Mouse (Mus musculus): Measurements from ENCODE around the gene Tbl1x.

Tbl1x gene

DNA sequence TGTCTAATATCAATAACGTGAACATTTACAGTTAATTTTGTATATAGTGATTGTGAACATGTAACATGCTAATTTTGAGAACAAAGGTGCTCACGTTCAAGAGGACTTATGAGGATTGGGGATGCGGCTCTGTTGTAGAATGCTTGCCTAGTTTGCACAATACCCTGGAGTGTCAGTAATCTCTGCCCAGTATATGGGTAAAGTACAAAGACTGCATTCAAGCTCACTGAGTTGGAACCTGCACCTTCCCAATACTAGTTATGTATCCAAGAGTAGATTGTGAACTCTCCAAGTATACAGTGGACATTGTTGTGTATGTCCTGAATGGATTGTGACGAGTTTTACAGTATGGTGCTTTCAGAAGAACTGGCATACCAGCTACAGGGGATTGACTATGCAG, 33.7 kb downstream of the Tbl1x start:
- no peak for DNase-seq (ENCODE audit: low spot score)

DNA sequence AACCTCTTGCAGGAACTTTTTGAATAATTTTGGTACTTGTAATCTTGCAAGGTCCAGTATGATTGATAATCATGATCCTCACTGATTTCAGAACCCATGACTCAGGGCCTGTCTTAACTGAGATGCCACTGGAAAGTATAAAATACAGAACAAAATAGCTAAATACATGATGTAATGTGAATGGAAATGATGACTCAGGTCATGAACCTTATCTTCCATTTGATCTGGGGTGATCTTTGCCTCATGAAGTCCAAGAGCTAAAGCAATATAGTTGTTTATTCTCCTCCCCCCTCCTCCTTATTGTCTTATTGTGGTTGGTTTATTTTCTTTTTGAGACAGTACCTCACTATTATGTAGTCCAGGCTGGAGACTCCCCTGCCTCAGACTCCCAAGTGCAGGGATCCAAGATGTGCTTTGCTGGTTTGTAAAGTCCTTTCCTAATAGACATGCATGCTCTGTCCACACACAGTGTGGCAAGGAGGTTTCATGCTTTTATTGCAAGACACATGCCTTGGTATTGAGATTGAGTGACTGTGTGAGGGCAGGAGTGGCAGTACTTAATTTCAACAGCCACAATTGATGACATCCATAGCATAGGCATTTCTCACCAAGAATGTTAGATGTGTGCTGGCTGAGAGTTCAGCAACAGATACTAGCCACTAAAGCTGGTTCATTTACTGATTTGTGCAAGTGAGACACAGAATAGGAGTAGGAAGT, 34.7 kb downstream of the Tbl1x start:
- DNase-seq (ENCODE audit: low spot score): no peak

DNA sequence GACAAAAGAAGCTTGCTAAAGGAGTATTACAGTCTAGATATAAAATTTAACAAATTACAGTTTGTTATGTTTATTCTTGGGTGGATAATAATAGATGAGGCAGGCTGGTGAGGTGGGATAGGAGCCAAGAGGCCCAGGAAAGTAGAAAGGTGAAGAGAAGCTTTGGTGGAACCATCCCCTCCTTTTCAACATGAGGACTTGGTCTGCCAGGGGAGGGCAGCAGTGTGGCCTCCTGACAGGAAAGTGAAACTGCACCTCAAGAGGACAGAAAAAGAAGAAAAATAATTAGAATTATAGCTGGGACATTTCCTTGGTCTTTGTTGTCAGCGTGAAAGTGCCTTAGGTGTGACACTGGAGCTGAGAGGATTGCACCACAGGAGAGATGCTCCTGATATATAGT, 35.6 kb downstream of the Tbl1x start:
- DNase-seq (ENCODE audit: low spot score): no peak

DNA sequence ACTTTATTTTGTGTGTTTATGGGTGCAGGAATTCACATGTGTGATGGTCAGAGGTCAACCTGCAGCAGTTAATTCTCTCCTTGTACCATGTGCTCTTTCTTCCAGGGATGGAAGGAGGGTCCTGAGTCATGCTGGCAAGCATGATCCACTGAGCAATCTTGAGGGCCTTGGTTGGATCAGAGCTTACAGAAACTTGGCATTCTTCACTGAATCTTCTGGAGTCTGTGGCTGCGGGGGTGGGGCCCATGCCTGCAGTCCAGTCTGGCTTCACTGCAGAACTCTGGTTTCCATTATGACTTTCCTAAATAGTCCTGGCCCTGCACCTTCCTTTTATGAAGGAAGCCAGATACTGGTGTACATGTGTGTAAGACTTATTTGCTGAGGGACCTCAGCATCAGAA, 38.1 kb downstream of the Tbl1x start:
- DNase-seq (ENCODE audit: low spot score): no peak

DNA sequence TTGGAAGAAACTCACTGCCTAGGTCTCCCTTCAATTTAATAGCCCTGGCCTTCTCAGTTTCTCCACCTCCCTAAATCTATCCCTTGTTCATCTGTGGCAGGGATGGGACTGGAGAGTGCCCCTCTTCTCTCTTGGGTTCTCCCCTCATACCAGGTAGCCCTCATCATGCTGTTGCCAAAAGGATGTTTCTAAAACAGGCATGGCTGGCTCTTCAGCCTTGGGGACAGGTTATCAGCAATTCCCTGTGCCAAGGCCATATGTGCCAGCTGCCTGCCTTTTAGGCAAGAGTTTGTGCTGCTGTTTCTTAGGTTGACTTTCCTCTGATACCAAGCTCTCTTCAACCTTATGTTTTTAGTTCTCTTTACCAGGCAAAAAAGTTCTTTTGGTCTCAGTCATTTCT, 39.6 kb downstream of the Tbl1x start:
- no peak for DNase-seq (ENCODE audit: low spot score)

DNA sequence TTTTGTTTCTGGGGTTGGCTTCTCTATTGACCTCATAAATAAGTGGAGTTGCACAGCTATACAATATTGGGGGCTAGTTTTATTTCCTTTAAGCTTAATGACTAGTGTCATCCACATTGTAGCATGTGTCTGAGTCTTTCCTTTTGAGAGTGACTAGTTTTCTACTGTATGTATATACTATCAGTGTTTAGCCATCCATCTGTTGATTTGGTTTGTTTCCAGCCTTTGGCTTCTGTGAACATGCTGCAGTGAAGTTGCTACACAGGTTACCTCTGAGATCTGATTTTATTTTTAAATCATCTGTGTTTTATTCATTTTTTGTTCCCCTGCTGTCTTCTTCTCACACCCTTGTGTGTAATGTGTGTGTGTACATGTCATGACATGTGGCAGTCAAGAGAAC, 40.5 kb downstream of the Tbl1x start:
- DNase-seq (ENCODE audit: low spot score): no peak

DNA sequence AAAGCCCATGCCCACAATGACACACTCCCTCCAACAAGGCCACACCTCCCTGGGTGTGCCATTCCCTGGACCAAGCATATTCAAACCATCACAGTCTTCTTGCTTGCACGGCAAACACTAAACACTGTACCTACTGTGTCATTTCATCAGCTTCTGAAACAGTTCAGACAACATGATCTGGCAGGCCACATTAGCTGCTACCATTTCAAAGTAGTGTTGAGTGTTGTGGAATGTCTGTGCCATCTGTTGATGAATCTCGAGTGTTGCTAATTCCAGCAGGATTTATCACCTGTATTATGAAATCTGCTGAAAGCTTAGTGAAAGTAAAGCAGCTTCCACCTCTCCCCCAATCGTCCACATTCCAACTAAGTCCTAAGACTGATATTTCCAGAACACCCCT, 41.3 kb downstream of the Tbl1x start:
- DNase-seq (ENCODE audit: low spot score): no peak

DNA sequence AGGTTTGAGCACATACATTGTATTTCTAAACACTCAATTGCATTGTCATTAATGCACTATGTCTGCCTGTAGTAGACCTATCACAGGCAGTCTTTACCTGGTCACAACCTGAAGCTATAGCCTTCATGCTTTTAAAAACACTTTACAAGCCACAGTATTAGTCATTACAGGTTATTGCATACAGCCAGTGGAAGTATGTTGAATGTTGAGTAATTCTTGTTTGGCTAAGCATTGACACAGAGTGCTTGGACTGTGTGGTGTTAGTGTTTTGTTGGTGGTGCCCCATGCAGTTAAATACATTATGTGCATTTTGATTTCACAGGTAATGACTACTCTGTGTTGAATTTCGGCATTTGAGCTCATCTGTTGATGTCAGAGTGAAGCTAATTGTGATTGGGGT, 45.2 kb downstream of the Tbl1x start:
- DNase-seq (ENCODE audit: low spot score): no peak

DNA sequence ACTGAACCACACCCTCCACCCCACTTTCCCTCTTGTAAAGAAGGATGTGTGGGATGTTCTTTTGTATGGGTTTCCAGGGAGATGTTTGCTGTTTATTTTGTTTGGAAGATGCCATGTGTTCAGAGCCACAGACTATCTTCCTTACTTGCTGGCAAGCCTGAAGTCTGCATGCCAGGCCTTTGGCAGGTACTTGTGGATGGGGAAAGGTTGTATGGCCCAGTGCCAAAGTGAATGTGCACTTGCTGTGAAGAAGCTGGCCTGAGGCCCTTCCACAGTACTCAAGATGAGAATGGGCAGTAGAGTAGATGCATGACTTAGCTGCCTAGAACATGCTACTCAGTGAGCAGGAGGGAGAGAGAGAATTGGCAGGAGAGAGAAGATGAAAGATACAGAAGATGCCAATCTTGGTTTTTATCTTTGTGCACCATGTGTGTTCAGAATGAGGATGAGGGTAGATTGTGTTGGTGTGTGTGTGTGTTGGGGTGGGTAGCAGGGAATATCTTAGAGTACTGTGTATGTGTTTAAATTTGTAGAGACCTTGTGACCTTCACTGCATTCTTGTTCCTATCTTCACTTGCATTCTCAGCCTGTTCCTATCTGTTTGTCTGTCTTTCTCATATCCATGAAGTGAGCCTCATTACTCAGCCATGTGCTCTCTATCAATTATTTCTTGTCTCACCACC, 48.5 kb downstream of the Tbl1x start:
- no peak for DNase-seq (ENCODE audit: low spot score)

DNA sequence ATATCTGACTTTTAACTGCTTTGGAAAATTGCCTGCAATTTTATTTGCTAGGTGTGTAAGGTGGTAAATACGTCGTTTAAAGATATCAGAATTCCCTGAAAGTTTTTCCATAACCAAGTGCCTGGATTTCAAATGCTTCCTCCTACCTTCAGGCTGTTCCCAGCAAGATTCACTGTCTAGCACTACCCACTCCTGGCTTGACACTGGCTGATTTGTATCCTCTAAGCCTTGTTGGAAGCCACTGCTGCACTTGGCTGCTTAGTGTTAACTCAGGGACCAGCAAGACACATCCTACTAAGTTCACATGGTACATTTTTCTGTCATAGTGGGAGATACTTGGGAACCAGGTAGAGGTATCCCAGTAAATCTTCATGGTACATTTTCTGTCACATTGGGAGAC, 52.8 kb downstream of the Tbl1x start:
- no peak for DNase-seq (ENCODE audit: low spot score)

DNA sequence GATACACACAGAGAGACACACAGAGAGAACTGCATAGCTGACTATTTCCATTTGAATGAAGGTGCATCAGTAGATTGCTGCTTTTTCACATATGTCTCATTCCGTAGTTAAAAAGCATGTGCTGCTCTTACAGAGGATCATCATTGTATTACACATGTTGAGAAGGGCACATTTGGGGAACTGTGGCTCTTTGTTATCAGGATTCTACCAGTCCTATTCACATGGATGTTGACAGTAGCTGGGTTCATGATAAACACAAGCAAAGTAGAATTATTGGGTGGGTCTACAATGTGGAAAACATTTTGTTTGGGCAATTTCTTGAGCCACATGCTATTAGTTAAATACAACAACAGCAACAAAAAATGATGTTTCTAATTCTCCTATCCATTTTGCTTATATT, 55.9 kb downstream of the Tbl1x start:
- no peak for DNase-seq (ENCODE audit: low spot score)

DNA sequence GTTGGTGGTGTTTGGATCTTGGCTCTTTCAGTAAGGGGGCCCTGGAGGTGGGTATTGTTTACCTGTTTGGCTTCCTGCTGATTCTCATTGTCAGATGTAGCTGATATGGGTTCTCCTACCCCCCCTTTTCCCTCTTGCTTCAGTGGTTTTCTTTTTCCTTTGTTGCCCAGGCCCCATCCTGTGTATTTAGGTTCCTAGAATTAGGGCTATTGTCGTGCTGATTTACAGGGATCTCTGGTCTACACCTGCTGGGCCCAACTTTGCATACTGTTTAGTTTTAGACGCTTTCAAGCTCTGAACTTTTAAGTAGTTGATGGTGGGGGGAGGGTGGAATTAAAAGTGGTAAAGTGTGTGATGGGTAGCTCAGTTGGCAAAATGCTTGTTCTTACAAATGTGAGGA, 57.2 kb downstream of the Tbl1x start:
- DNase-seq (ENCODE audit: low spot score): no peak

DNA sequence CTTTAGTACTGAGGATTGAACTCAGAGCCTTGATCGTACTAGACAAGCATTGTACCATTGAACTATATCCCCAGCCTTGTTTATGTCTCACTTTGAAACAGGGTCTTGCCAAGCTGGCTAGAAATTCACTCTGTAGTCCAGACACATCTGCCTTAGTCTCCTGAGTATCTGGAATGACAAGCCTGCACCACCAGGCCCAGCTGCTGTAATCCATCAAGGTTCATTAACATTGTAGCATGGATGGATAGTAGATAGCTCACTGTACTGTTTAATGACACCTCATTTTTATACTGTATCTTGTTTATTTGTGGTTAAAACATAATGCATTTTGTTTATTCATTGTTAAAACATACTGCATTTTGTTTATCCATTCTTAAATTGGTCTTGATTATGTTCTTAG, 62.9 kb downstream of the Tbl1x start:
- DNase-seq (ENCODE audit: low spot score): no peak

DNA sequence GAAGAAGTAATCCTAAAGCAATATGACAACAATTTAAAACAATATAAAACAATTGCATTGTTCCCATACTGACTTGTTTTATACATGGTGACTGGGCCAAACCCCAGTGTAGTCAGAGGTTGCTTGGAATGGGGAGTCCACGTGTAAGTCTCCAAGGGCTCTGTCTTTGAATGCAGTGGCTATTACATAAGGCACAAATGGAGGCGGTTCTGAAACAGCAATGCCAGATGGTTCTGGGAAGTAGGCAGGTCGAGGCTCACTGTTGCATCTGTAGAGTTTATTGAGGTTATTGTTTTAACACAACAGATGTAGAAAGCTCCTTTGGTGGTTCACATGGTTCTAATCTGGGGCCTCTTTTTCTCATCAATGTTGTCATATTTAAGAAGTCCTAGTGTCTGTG, 66.3 kb downstream of the Tbl1x start:
- no peak for DNase-seq (ENCODE audit: low spot score)

DNA sequence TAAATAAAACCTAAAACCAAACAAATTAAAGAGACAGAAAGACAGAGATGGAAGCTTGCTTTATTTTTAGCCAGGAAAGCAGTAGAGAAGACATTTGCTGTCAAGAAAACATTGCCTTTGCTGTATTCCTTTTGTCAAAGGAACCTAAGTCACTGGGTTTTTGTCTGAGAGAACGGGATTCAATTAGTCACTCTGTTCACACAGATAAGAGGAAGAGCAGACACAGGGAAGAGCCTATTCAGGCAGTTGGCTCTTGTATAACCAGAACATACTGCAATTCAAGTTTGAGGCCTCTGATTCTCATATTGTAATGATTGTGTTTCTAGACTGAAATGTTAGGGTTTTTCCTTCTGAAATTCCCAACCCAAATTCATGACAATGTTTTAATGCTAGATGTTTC, 67.4 kb downstream of the Tbl1x start:
- DNase-seq (ENCODE audit: low spot score): no peak

DNA sequence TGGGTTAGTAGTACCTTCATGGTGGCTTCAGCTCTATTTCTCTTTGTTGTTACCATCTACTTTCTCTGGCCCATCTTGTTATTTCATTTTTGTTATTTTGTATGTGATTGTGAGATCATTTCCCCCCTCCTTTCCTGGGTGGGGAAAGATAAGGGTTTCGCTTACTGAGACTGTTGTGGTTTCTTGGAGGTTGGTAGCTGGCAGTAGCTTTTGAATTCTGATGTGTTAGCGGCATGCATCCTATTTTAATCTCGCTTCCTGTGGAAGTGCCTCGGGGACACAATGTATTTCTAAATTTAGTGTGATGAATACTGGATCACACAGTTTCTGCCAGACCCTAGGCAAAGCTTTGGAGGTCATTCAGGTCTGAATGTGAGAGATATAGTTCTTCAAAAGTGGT, 69.2 kb downstream of the Tbl1x start:
- DNase-seq (ENCODE audit: low spot score): no peak

DNA sequence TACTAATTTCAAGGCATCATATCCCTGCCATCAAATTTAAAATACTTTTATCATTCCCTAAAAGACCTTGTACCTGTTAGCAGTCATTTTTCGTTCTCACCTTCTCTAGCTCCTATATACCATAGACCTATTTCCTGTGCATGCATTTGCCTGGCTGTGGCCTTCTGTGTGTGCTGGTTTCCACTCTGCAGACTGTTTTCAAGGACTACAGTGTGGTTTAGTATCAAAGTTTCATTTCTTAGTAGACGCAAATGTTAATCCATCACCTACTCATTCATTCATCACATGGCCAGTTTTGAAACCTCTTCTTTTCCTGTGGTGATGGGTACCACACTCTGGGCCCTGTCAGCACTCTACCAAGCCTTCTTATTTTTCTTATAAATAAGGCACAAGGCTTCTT, 75.2 kb downstream of the Tbl1x start:
- no peak for DNase-seq (ENCODE audit: low spot score)

DNA sequence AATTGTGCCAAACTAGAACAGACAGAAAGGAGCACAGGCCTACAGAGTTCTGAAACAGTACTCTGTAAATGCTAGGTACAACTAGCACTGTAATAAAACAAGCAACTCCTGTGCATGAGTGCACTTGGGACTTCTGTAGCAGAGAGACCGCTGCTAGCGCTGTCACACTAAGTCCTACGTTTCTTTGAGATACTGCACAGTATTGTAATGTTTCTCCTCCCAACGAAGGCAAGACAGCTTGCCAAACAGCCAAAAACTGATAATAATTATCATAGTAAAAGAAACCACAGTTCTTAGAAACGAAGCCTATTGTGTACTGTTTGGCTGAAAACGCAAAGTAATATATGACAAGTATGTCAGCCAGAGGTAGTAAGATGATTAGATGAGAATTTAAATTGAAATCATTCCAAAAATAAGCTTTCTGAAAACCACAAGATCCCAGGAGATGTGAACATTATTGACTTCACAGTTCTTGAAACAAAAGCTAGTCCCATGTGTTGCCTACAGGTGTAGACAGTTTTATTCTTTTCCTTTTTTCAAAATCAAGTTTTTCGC, 83.9 kb downstream of the Tbl1x start:
- DNase-seq (ENCODE audit: low spot score): no peak

DNA sequence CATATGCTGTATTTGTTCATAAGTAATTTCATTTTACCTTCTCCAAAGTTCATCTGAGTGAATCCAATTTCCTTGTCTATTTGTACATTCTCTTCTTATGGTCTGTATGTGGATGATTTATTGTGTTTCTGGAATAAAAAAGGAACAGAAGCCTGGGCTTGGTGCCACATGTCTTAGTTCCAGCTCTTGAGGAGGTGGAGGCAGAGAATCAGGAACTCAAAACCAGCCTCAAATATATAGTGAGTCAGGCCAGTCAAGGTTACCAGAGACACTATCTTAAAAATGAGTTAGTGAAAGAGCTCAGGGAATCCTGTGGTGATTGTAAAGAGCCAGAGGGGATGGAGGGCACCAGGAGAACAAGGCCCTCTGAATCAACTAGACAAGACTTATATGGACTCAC, 86.9 kb downstream of the Tbl1x start:
- DNase-seq (ENCODE audit: low spot score): no peak

DNA sequence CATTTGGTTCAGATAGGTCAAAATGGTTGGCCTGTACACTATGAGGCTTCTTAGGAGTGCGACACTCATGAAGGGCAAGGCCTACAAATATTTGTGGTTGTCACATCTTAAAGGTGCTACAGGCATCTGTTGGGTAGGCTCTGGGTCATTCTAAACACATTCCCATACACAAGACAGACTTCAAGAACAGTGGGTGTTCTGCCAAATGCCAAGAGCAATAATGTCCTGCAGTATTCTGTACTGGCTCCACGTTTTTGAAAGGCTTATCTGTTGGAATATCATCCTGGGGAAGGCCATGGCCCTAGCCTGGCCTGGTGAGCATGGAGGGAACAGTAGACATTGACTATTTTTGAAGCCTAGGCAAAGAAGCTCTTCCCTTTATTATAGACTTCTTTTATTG, 87.9 kb downstream of the Tbl1x start:
- no peak for DNase-seq (ENCODE audit: low spot score)

DNA sequence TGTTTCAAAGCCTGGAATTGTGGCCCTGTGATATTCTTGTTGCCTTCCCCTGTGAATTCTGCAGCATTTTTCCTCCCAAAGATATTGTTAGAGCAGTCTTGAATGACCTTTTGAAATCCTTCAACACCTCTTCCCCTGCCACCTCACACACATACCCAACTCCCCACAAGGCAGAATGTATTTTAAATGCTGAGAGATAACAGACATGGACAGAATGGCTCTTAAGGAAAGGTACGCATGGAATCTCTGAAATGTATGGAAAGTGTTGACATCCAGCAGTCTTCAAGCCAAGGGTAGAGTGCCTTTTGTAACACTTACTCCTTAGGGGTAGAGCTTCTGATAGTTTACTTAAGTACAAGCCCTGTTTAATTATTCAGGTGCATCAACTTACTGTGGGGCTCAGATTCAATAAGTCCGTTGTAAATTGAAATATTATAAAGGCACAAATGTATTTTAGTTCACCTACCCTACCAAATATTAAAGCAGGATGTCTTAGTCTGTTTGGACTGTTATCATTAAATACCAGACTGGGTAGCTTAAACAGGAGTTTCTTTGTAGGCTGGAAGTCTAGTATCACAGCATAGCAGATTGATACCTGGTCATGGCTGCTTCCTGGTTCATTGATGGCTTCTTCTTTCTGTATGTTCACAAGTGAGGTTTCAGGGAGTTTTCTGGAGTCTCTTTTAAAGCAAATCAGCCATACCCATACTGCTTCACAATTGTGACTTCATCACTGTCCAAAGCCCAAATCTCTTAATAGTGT, 92.9 kb downstream of the Tbl1x start:
- no peak for DNase-seq (ENCODE audit: low spot score)

DNA sequence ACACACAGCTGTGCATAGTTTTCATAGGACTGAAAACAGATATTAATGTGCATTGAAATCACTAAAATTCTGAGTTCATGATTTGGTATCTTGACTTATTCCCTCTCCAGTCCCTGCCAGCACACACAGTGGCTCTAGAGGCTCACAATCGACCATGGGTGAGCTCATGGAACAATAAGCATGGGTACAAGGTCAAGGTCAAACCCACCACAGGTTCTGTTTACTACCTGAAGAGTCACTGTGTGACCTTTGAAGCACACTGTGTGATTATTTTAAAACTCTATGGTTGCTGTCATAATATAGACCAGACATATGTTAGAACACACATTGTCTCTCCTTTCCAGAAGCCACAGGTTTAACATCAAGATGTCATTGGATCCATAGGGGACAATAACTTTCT, 96.7 kb downstream of the Tbl1x start:
- no peak for DNase-seq (ENCODE audit: low spot score)

Data from urinary bladder, postnatal 10 days (tissue).